Mouse (Mus musculus): ENCODE measurements around the gene Ppp1r37. TPM values are rescaled to one million over a fixed set of nuclear protein-coding genes. Genes with fewer than 3 reads are reported as not detected.
A peak's percentile ranks its signal among the peaks of the same experiment; 100 is the strongest.

The Ppp1r37 gene
- total RNA-seq, 2 experiments from 2014 or later: 78.7 to 79.3 TPM

GRCm38 (mm10) chr7:19573776-19574140 lies 10.9 kb upstream of the Ppp1r37 start:
- DNase-seq (ENCODE audit: extremely low spot score in 1 of 2, low spot score in 2 of 2): no peak
- intact Hi-C loops (cut with DNase I): loop anchor here (5.0 kb wide), 1 partner anchor 166 kb away; no protein-coding TSS in a partner anchor

- peak; percentile 56 to 88 for DNase-seq (ENCODE audit: extremely low spot score in 1 of 2, low spot score in 2 of 2)
Measured at GRCm38 (mm10) chr7:19572926-19573775, 10.3 kb upstream of the Ppp1r37 start.

GRCm38 (mm10) chr7:19569647-19570046 lies 6.8 kb upstream of the Ppp1r37 start:
- DNase-seq (ENCODE audit: extremely low spot score in 1 of 2, low spot score in 2 of 2): no peak
- intact Hi-C loops (cut with DNase I): loop anchor here (5.0 kb wide), 1 partner anchor 162 kb away; no protein-coding TSS in a partner anchor

More at GRCm38 (mm10) chr7:19572926-19573775, 10.3 kb upstream of the Ppp1r37 start:
- intact Hi-C loops (cut with DNase I): loop anchor here (5.0 kb wide), 1 partner anchor 166 kb away; no protein-coding TSS in a partner anchor

GRCm38 (mm10) chr7:19567426-19567825 lies 4.5 kb upstream of the Ppp1r37 start:
- DNase-seq (ENCODE audit: extremely low spot score in 1 of 2, low spot score in 2 of 2): no peak
- intact Hi-C loops (cut with DNase I): no loop called here

GRCm38 (mm10) chr7:19565803-19566202 lies 2.9 kb upstream of the Ppp1r37 start:
- no peak for DNase-seq (ENCODE audit: extremely low spot score in 1 of 2, low spot score in 2 of 2)
- intact Hi-C loops (cut with DNase I): no loop called here

- no peak for DNase-seq (ENCODE audit: extremely low spot score in 1 of 2, low spot score in 2 of 2)
- intact Hi-C loops (cut with DNase I): no loop called here
Measured at GRCm38 (mm10) chr7:19564455-19564854, 1.6 kb upstream of the Ppp1r37 start.

- intact Hi-C loops (cut with DNase I): no loop called here
- no peak for DNase-seq (ENCODE audit: extremely low spot score in 1 of 2, low spot score in 2 of 2)
Measured at GRCm38 (mm10) chr7:19563884-19564283, 1.0 kb upstream of the Ppp1r37 start.

- DNase-seq (ENCODE audit: extremely low spot score in 1 of 2, low spot score in 2 of 2): peak; percentile 79 to 94
- intact Hi-C loops (cut with DNase I): no loop called here
Measured at GRCm38 (mm10) chr7:19561765-19562642, 872 bp downstream of the Ppp1r37 start.

GRCm38 (mm10) chr7:19561431-19561764 lies 1.5 kb downstream of the Ppp1r37 start:
- intact Hi-C loops (cut with DNase I): no loop called here
- DNase-seq (ENCODE audit: extremely low spot score in 1 of 2, low spot score in 2 of 2): no peak

GRCm38 (mm10) chr7:19560491-19561260 lies 2.2 kb downstream of the Ppp1r37 start:
- DNase-seq (ENCODE audit: extremely low spot score in 1 of 2, low spot score in 2 of 2): no peak
- intact Hi-C loops (cut with DNase I): no loop called here

- DNase-seq (ENCODE audit: extremely low spot score in 1 of 2, low spot score in 2 of 2): no peak
- intact Hi-C loops (cut with DNase I): no loop called here
Measured at GRCm38 (mm10) chr7:19558965-19559364, 3.9 kb downstream of the Ppp1r37 start.

GRCm38 (mm10) chr7:19557982-19558900 lies 4.6 kb downstream of the Ppp1r37 start:
- intact Hi-C loops (cut with DNase I): no loop called here
- DNase-seq (ENCODE audit: extremely low spot score in 1 of 2, low spot score in 2 of 2): no peak

- no peak for DNase-seq (ENCODE audit: extremely low spot score in 1 of 2, low spot score in 2 of 2)
- intact Hi-C loops (cut with DNase I): no loop called here
Measured at GRCm38 (mm10) chr7:19557086-19557485, 5.8 kb downstream of the Ppp1r37 start.

GRCm38 (mm10) chr7:19554168-19554567 lies 8.7 kb downstream of the Ppp1r37 start:
- no peak for DNase-seq (ENCODE audit: extremely low spot score in 1 of 2, low spot score in 2 of 2)
- intact Hi-C loops (cut with DNase I): no loop called here

- intact Hi-C loops (cut with DNase I): no loop called here
- DNase-seq (ENCODE audit: extremely low spot score in 1 of 2, low spot score in 2 of 2): no peak
Measured at GRCm38 (mm10) chr7:19552443-19552842, 10.4 kb downstream of the Ppp1r37 start.

GRCm38 (mm10) chr7:19551634-19552033 lies 11.2 kb downstream of the Ppp1r37 start:
- intact Hi-C loops (cut with DNase I): no loop called here
- no peak for DNase-seq (ENCODE audit: extremely low spot score in 1 of 2, low spot score in 2 of 2)

- intact Hi-C loops (cut with DNase I): no loop called here
- no peak for DNase-seq (ENCODE audit: extremely low spot score in 1 of 2, low spot score in 2 of 2)
Measured at GRCm38 (mm10) chr7:19549394-19549793, 13.5 kb downstream of the Ppp1r37 start.

- DNase-seq (ENCODE audit: extremely low spot score in 1 of 2, low spot score in 2 of 2): no peak
- intact Hi-C loops (cut with DNase I): no loop called here
Measured at GRCm38 (mm10) chr7:19547344-19547969, 15.4 kb downstream of the Ppp1r37 start.

Data from left cerebral cortex, postnatal 10 days (tissue).